Mouse (Mus musculus) heart, embryonic 11.5 days (tissue): ENCODE measurements around the gene Gm16506. TPM values are rescaled to one million over a fixed set of nuclear protein-coding genes. Genes with fewer than 3 reads are reported as not detected.
"Not testable (repeated sequence)": the region's sequence is repeated elsewhere in the genome, so short reads cannot be mapped to it uniquely, and the experiment has no call there.

Source experiments
- ATAC-seq: fragments of 200-750 bp; cut with Nextera tagmentation; replicated peaks from 2 replicates; pipeline ENCODE4 v1.8.0; 2017; ENCODE audit warnings: moderate library complexity; ENCODE audit not compliant: insufficient number of reproducible peaks, low FRiP score, low TSS enrichment
- H3K27ac ChIP-seq: fragments of 300-500 bp; sonication (generic); 2 replicates; pipeline ENCODE4 v1.5.1; 2014; ENCODE audit warnings: mild to moderate bottlenecking, low read depth, low read length
- H3K27me3 ChIP-seq: fragments of 300-500 bp; sonication (generic); 2 replicates; pipeline ENCODE4 v1.6.1; 2014; ENCODE audit warnings: mild to moderate bottlenecking, low read length, mixed read lengths; ENCODE audit not compliant: control insufficient read depth, insufficient read depth
- H3K36me3 ChIP-seq: fragments of 300-500 bp; sonication (generic); 2 replicates; pipeline ENCODE4 v1.6.1; 2014; ENCODE audit warnings: mild to moderate bottlenecking, low read length, moderate library complexity, mixed read lengths; ENCODE audit not compliant: control insufficient read depth, insufficient read depth
- H3K4me1 ChIP-seq: fragments of 300-500 bp; sonication (generic); 2 replicates; pipeline ENCODE4 v1.6.1; 2014; ENCODE audit warnings: low read length; ENCODE audit not compliant: control insufficient read depth, insufficient read depth
- H3K4me2 ChIP-seq: fragments of 300-500 bp; sonication (generic); 2 replicates; pipeline ENCODE4 v1.6.1; 2014; ENCODE audit warnings: mild to moderate bottlenecking, moderate library complexity
- H3K4me3 ChIP-seq: fragments of 300-500 bp; sonication (generic); 2 replicates; pipeline ENCODE4 v1.5.1; 2014; ENCODE audit warnings: low read depth, low read length
- H3K9ac ChIP-seq: fragments of 300-500 bp; sonication (generic); 2 replicates; pipeline ENCODE4 v1.6.1; 2014; ENCODE audit warnings: mild to moderate bottlenecking, low read depth, low read length, moderate library complexity
- H3K9me3 ChIP-seq: fragments of 300-500 bp; sonication (generic); replicated peaks from 2 replicates; pipeline ENCODE4 v1.6.1; 2016; ENCODE audit warnings: low read length; ENCODE audit not compliant: control insufficient read depth
- WGBS: fragments of 180-500 bp; shearing (Covaris S2); extraction: QIAGEN DNeasy Blood & Tissue Kit; methylation state at CpG from one replicate; pipeline ENCODE4 v1.1.7; 2014; ENCODE audit not compliant: insufficient replicate concordance; 5-methylcytosine and 5-hydroxymethylcytosine counted together
- polyA plus RNA-seq: library from polyadenylated mRNA; unstranded; fragments of >200 nt; fragmentation: Nextera tagmentation; extraction: Ambion mirVana; gene quantifications from 2 replicates; pipeline ENCODE4 v1.2.1, GENCODE M21; 2014

Gene Gm16506
- not detected in 2 replicates for polyA plus RNA-seq

GRCm38 (mm10) chr14:43727385-43727784 is at the start of gene Gm16506:
Gene Gm16506 (minus strand): TSS chr14:43727485.
- ATAC-seq, H3K9me3 ChIP-seq, H3K27me3 ChIP-seq, H3K36me3 ChIP-seq, H3K4me1 ChIP-seq, H3K9ac ChIP-seq, H3K4me2 ChIP-seq, H3K4me3 ChIP-seq, H3K27ac ChIP-seq: not testable (repeated sequence)
- 79% methylated on average over 1 of the region's 3 CpGs for whole genome bisulfite sequencing

DNA sequence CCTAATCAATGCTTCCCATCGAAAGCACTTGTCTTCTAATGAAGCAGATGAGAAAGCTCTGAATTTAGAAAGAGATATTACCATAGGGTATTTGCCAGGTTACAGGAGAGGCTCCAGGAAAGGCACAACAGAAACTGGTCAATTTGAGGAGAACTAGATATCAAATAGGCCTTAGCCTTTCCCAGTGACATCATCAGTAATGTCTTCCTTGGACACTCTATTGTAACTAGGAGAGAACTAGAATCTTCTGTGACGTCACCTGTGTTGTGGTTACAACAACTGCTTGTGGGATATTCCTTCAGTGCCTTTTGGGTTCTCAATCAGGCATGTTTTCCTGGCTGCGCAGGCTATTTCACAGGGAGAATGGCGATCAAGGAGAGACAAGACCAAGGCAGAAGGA is 20.3 kb upstream of the Gm16506 start, which contains the start of gene Gm6526:
Gene Gm6526 (plus strand): TSS at position 301 of the 400 bp plus-strand sequence.
- H3K27me3 ChIP-seq, H3K4me3 ChIP-seq, ATAC-seq, H3K36me3 ChIP-seq, H3K27ac ChIP-seq, H3K4me1 ChIP-seq, H3K9ac ChIP-seq, H3K4me2 ChIP-seq, H3K9me3 ChIP-seq: not testable (repeated sequence)
- 73% methylated on average over 4 of the region's 4 CpGs for WGBS

- WGBS, result 82% methylated on average over 4 of the region's 4 CpGs
- H3K9ac ChIP-seq, H3K4me1 ChIP-seq, H3K4me3 ChIP-seq, H3K27ac ChIP-seq, ATAC-seq, H3K4me2 ChIP-seq, H3K36me3 ChIP-seq, H3K27me3 ChIP-seq, H3K9me3 ChIP-seq: not testable (repeated sequence)
These were observed 29.7 kb downstream of the Gm16506 start, which contains the start of gene Gm7324 for GRCm38 (mm10) chr14:43697621-43698020. Gene Gm7324 (plus strand): TSS chr14:43697828.

DNA sequence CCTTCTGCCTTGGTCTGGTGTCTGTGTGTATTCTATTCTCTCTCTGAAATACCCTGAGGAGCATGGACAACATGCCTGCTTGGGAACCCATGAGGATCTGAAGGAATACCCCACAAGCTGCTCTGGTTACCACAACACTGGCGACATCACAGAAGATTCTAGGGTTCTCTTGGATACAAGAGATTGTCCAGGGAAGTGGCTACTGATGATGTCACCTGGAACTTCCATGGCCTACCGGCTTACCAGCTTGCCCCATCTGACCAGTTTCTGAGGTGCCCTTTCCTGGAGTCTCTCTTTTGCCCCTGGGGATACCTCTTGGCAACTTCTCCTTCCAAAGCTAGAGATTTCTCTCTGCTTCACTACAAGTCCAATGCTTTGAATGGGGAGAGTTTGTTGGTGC is 50.2 kb downstream of the Gm16506 start, which contains the start of gene Gm8165:
Gene Gm8165 (minus strand): TSS at position 101 of the 400 bp plus-strand sequence.
- H3K4me3 ChIP-seq, H3K36me3 ChIP-seq, H3K9ac ChIP-seq, H3K4me2 ChIP-seq, H3K4me1 ChIP-seq, ATAC-seq, H3K9me3 ChIP-seq, H3K27me3 ChIP-seq, H3K27ac ChIP-seq: not testable (repeated sequence)
- WGBS, result no CpG with 5 or more reads among the region's 2 CpGs

Other genes with a start within 250 kb of the Gm16506 start
- gene Gm5799, start 183.9 kb downstream of the Gm16506 start, polyA plus RNA-seq, result not detected in 2 replicates
- not detected in 2 replicates for gene Gm17654, start 148.3 kb downstream of the Gm16506 start, polyA plus RNA-seq
- gene Gm10375, start 119.5 kb downstream of the Gm16506 start, polyA plus RNA-seq, result not detected in 2 replicates
- gene Gm8165, start 50.3 kb downstream of the Gm16506 start, polyA plus RNA-seq, result not detected in 2 replicates
- gene Gm7324, start 29.7 kb downstream of the Gm16506 start, polyA plus RNA-seq, result 1.2 TPM in 2 replicates
- not detected in 2 replicates for gene Gm6526, start 20.4 kb upstream of the Gm16506 start, polyA plus RNA-seq
- not detected in 2 replicates for gene Gm8180, start 57.3 kb upstream of the Gm16506 start, polyA plus RNA-seq
- gene Ear1, start 148.0 kb upstream of the Gm16506 start, polyA plus RNA-seq, result not detected in 2 replicates
- not detected in 2 replicates for gene Ear10, start 196.1 kb upstream of the Gm16506 start, polyA plus RNA-seq
- gene Gm8113, start 197.9 kb upstream of the Gm16506 start, polyA plus RNA-seq, result 27.4 and 27.7 TPM in 2 replicates
- not detected in 2 replicates for gene Ang5, start 229.6 kb upstream of the Gm16506 start, polyA plus RNA-seq